Mouse (Mus musculus): Measurements from ENCODE around the gene Ly6g5b. TPM values are rescaled to one million over a fixed set of nuclear protein-coding genes. Genes with fewer than 3 reads are reported as not detected.

The Ly6g5b gene
- 13.3 and 14.5 TPM in 2 replicates for total RNA-seq (2023)

DNA sequence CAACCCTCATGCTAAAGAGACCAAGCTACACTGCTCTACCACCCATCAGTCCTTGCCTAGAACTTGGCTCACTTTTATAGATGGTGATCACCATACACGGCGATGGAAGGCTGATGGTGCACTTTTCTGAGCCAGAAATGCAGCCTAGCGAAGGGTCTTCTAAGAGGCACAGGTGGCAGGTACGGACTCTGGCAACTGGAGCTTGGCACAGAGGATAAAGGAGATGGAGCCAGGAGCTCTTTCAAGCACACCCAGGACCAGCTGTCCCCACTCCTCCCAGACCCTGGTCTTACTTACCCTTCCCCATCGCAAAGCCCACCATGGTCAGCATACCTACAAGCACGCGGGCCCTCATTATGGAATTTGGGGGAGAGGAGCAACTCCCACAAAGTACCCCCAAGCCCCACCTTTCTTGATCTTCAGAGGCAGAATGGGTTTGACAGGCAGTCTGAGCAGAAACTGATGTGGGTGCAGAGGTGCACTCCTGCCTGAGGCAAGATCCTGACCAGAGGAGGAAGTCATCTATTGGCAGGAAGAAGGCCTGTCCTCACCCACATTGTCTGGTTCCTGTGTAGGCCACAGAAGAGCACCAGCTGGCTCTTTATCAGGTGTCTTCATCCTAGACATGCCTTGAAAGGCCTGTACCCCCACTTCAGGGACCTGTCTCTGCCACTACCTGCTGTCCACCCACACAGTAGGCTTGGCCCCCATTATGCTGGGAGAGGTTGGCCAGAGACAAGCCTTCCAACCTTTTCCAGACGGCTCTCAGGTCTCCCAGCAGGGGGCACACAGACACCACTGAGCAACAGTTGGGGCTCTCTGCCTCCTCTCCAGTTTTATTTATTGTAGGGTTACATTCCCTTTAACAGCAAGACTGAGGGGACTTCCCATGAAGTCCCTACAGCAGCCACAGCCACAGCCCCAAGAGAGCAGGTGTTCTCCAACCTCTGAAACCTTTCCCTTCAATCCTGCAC is at the start of gene Ly6g5b:
Gene Ly6g5b (minus strand): TSS at position 383 of the 974 bp plus-strand sequence.

DNA sequence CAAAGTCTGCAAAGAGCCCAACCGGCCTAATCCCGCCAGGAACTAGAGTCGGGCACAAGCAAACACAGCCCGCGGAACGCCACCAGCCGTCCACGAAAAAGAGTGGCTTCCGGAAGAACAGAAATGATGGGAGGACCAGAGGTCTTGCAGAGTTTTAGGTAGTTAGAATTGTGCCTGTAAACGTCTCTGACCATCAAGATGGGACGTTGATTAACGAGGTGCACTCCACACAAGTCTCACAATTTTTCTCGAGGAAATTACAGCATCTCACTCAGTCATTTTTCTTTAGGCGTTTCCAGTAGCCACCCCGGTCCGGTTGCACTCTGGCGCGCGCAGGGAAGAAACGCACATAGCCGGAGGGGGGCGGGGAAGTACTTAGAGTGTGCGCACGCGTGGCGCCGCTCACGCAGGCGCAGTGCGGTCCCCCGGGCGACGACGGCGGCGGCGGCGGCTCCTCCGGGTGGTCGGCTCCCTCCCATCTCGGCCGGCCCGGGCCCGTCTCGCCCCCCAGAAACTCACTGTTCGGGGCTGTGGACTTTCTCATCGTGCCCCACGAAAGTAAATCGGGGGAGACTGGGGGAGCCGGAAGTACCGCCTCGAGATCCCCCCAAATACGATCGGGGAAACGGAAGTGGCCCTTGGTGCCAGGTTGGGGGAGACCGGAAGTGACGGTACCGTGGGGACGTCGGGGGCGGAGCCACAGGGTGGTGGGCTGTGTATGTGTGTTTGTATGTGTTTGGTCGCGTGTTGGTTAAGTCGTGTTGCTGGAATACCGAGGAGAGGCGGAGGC is 19.8 kb upstream of the Ly6g5b start, which contains the start of gene Bag6:
Gene Bag6 (plus strand): TSS at position 378 of the 790 bp plus-strand sequence.

GRCm38 (mm10) chr17:35131500-35132173 is 16.4 kb upstream of the Ly6g5b start, which contains the start of gene Apom:
Apom (minus strand) TSS chr17:35132050.

GRCm38 (mm10) chr17:35126206-35126611 is 11.0 kb upstream of the Ly6g5b start, which contains the start of gene D17H6S53E:
D17H6S53E (plus strand) TSS chr17:35126373.

DNA sequence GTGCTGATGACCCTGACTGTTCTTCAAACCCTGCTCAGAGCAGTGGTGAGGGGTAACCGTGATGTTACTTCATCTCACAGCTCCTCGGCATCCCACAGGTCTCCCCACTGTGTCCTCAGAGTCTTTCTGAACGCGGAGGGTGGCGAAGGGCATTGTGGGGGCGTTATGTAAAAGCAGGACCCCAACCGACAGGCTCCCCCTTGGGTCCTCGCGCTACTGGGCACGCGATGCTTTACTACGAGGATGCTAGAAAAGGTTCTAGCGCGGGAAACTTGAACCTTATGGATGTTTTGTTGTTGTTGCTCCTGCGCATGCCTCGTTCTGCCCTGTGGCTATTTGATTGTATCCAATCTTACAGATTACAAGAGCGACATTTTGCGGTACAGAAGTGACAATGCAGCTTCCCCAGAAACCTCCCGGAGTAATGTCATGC is 6.7 kb upstream of the Ly6g5b start, which contains the start of gene Csnk2b:
Gene Csnk2b (minus strand): TSS at position 183 of the 433 bp plus-strand sequence.

DNA sequence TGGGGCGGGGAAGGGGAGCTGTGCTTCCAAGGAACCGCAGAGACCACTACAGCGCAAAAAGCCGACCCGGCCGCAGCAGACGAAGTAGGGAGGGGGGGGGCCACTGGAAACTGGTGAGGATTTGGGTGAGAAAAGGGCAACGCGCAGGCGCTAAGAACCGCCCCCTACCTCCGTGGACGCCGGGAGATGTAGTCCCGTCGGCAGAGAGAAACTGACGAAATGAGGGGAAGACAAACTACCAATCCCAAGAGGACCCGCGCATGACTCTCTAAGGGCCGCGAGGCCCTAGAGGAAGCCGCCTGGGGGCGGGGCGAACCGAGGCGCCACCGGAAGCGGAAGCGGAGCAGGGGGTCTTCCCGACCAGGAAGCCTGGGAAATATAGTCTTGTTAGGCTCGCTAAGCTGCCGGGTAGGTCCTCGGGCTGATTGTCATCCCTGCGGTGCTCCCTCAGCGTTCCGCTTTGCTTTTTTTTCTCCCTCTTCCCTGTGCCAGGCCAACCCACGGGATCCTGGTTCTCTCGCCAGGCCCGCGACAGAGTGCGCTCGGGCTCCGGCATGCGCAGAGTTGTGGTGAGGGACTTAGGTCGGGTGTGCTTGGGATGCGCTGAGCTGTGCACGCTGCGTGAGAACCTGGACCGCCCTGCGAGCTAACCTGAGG is 6.0 kb upstream of the Ly6g5b start, which contains the start of gene Gpank1:
Gene Gpank1 (plus strand): TSS at position 313 of the 657 bp plus-strand sequence.

GRCm38 (mm10) chr17:35108097-35108496 is 7.1 kb downstream of the Ly6g5b start, which contains the start of gene Ly6g5c:
Ly6g5c (plus strand) TSS chr17:35108279.

DNA sequence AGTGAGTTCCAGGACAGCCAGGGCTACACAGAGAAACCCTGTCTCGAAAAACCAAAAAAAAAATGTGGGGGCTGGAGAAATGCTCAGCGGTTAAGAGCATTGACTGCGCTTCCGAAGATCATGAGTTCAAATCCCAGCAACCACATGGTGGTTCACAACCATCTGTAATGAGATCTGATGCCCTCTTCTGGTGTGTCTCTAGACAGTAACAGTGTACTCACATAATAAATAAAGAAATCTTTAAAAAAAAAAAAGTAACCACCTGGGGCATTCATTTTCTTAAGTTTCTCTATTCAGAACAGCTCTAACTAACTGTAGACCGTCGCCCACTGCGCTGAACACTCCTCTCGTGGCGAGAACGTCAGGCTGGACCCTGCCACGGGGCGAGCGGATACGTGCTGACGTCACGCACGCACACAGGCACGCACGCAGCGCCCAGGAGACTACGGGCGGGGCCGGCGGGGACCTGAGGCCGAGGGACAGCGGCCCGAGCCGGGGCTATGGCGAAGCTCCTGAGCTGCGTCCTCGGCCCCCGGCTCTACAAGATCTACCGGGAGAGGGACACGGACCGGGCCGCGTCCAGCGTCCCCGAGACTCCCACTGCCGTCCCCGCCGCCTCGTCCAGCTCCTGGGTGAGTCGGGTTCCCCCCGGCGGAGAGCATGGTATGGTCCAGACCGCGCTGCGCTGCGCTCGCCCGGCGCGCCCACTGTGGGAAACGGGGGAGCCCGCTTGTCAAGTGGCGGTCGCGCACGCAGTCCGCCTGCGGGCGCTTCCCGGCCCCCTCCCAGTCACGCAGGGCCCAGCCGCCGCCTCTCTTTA is 26.2 kb downstream of the Ly6g5b start, which contains the start of gene Abhd16a:
Gene Abhd16a (plus strand): TSS at position 439 of the 820 bp plus-strand sequence.

GRCm38 (mm10) chr17:35085208-35085865 is 29.9 kb downstream of the Ly6g5b start, which contains the start of gene Ly6g6f:
Ly6g6f (minus strand) TSS chr17:35085610.

GRCm38 (mm10) chr17:35077786-35078233 is 37.4 kb downstream of the Ly6g5b start, which contains the start of gene Ly6g6d:
Ly6g6d (minus strand) TSS chr17:35078065.

DNA sequence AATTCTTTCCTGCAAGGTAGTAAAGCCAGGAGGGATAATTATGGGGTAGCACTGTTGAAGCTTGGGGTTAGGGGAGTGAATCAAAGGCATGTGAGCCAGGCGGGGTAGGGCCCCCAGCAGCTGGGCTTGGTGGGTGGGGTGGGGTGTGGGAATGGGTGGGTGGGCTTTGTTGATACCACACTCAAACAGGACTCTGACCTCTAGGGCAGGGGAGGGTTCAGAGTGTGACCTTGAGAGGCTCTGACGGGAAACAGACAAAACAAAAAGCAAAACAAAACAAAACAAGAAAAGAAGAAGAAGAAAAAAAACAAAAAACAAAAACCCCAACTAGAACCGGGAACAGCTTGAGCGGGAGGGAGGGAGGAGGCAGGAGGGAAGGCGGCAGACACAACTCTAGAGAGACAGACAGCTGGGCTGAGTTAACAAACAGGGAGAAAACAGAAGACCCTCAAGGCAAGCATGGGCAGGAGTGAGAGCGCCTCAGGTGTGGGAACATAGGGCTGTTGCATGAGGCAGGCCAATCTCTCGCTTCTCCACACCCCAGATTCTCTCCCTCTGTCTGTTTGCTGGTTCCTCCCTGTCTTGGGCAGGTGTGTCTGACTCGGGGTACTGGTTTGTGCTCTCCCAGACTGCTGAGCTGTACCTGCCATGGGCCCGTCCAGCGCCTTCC is 38.6 kb downstream of the Ly6g5b start, which contains the start of gene Ly6g6e:
Gene Ly6g6e (plus strand): TSS at position 396 of the 670 bp plus-strand sequence.

GRCm38 (mm10) chr17:35066084-35066483 is 49.1 kb downstream of the Ly6g5b start, which contains the start of gene Mpig6b:
Mpig6b (minus strand) TSS chr17:35066184.

GRCm38 (mm10) chr17:35064951-35065947 is 50.0 kb downstream of the Ly6g5b start, which contains the start of gene Ly6g6c:
Ly6g6c (plus strand) TSS chr17:35065388.

Data from neutrophil, adult 65 days (primary cell).